Mouse (Mus musculus): Measurements from ENCODE around the gene Golga1.

DNA sequence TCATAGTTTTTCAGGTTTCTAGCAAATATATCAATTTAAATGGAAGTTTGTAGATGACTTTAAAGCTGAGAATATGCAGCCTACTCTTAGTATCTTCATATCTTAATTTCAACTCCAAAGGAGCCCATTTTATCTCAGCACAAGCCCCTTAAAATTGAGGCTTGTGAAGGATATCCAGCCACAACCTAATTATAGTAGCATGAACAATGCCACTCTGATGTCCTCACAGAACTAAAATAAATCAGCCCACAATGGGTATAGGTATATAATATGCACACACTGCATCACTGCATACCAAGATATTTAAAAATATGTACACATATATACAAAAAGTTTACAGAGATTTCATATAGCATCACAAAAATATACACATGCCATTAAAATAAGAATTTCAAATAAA is 5.3 kb upstream of the Golga1 start:
- TF ChIP-seq POLR2A (IDR thresholded peaks at IDR 0.05; ENCODE audit: insufficient read depth, low read depth, low read length) (no peak), CTCF (IDR thresholded peaks at IDR 0.05; ENCODE audit: insufficient read depth, low read depth, low read length) (no peak)
